Mouse (Mus musculus) myocyte (in vitro differentiated cells): Measurements from ENCODE around the gene Clic3.

Source experiments
- CEBPB ChIP-seq: IDR thresholded peaks from 2 replicates; pipeline ENCODE4 v1.6.1; 2011; ENCODE audit warnings: mild to moderate bottlenecking, moderate library complexity; ENCODE audit not compliant: poor library complexity, insufficient read depth, severe bottlenecking
- E2F4 ChIP-seq: IDR thresholded peaks from one replicate; pipeline ENCODE4 v1.6.1; 2011; ENCODE audit warnings: mild to moderate bottlenecking, control low read depth, moderate library complexity; ENCODE audit not compliant: insufficient read depth
- MAX ChIP-seq: IDR thresholded peaks from one replicate; pipeline ENCODE4 v1.6.1; 2011; ENCODE audit warnings: low read depth, mild to moderate bottlenecking, control low read depth
- MYOD1 ChIP-seq, 3 experiments: IDR thresholded peaks; one replicate each; pipeline ENCODE4 v1.6.1; 2011; ENCODE audit warnings: control low read depth in 2 of 3, low read depth in 2 of 3, mild to moderate bottlenecking in 2 of 3, moderate library complexity in 1 of 3; ENCODE audit not compliant: insufficient read length in 2 of 3, control insufficient read depth in 1 of 3
- MYOG ChIP-seq, 3 experiments: IDR thresholded peaks; one replicate each; pipeline ENCODE4 v1.6.1; 2011; ENCODE audit warnings: control low read depth in 2 of 3, low read depth in 2 of 3, mild to moderate bottlenecking in 2 of 3; ENCODE audit not compliant: insufficient read length in 2 of 3, control insufficient read depth in 1 of 3, insufficient read depth in 1 of 3
- POLR2A ChIP-seq: IDR thresholded peaks from one replicate; pipeline ENCODE4 v1.6.1; 2011; ENCODE audit warnings: low read depth, mild to moderate bottlenecking, control low read depth, moderate library complexity; ENCODE audit not compliant: insufficient read length
- REST ChIP-seq: IDR thresholded peaks from one replicate; pipeline ENCODE4 v1.6.1; 2011; ENCODE audit warnings: mild to moderate bottlenecking, control low read depth, moderate library complexity; ENCODE audit not compliant: insufficient read depth, insufficient read length
- SRF ChIP-seq: IDR thresholded peaks from one replicate; pipeline ENCODE4 v1.6.1; 2011; ENCODE audit warnings: low read depth; ENCODE audit not compliant: control insufficient read depth, insufficient read length
- USF1 ChIP-seq: IDR thresholded peaks from one replicate; pipeline ENCODE4 v1.6.1; 2011; ENCODE audit warnings: low read depth, mild to moderate bottlenecking, control low read depth, moderate library complexity

- TF ChIP-seq USF1: no peak
- TF ChIP-seq POLR2A: peak; percentile 45
- no peak for TF ChIP-seq CEBPB
- TF ChIP-seq MYOG (IDR thresholded peaks at IDR 0.05; ENCODE audit: control insufficient read depth in 1 of 3, insufficient read depth in 1 of 3, insufficient read length in 2 of 3, low read depth in 2 of 3): peak in 2 of 3 experiments; percentile 28 to 52
- TF ChIP-seq SRF: no peak
- TF ChIP-seq MAX: no peak
- no peak for TF ChIP-seq E2F4
- TF ChIP-seq MYOD1 (IDR thresholded peaks at IDR 0.05; ENCODE audit: control insufficient read depth in 1 of 3, insufficient read length in 2 of 3, low read depth in 2 of 3): peak in 2 of 3 experiments; percentile 55 to 64
- no peak for TF ChIP-seq REST
These were observed 28.0 kb upstream of the Clic3 start, which contains the start of gene Abca2 for GRCm38 (mm10) chr2:25428442-25429236.
